Mouse (Mus musculus) limb, embryonic 11.5 days (tissue): Measurements from ENCODE around the gene Fam169b. TPM values are rescaled to one million over a fixed set of nuclear protein-coding genes. Genes with fewer than 3 reads are reported as not detected.
"Not testable (repeated sequence)": the region's sequence is repeated elsewhere in the genome, so short reads cannot be mapped to it uniquely, and the experiment has no call there.

Source experiments
- ATAC-seq: fragments of 200-750 bp; cut with Nextera tagmentation; 2 replicates; pipeline ENCODE4 v1.8.0; 2017; ENCODE audit warnings: low read depth; ENCODE audit not compliant: insufficient number of reproducible peaks, low FRiP score, low TSS enrichment
- DNase-seq: peaks from one replicate; pipeline ENCODE4 v3.0.0-alpha.2; 2015; ENCODE audit warnings: low spot score
- H3K27ac ChIP-seq: fragments of 300-500 bp; sonication (generic); replicated peaks from 2 replicates; pipeline ENCODE4 v1.5.1; 2014; ENCODE audit warnings: low read depth, mild to moderate bottlenecking, low read length
- H3K27me3 ChIP-seq: fragments of 300-500 bp; sonication (generic); 2 replicates; pipeline ENCODE4 v1.6.1; 2014; ENCODE audit warnings: mild to moderate bottlenecking, low read length, mixed read lengths; ENCODE audit not compliant: control insufficient read depth, insufficient read depth
- H3K36me3 ChIP-seq: fragments of 300-500 bp; sonication (generic); 2 replicates; pipeline ENCODE4 v1.6.1; 2014; ENCODE audit warnings: mild to moderate bottlenecking, low read length, moderate library complexity, mixed read lengths; ENCODE audit not compliant: control insufficient read depth, insufficient read depth
- H3K4me1 ChIP-seq: fragments of 300-500 bp; sonication (generic); 2 replicates; pipeline ENCODE4 v1.6.1; 2014; ENCODE audit warnings: low read length, mixed read lengths; ENCODE audit not compliant: control insufficient read depth, insufficient read depth
- H3K4me2 ChIP-seq: fragments of 300-500 bp; sonication (generic); 2 replicates; pipeline ENCODE4 v1.6.1; 2014; ENCODE audit warnings: low read depth, mild to moderate bottlenecking, moderate library complexity; ENCODE audit not compliant: severe bottlenecking
- H3K4me3 ChIP-seq: fragments of 300-500 bp; sonication (generic); 2 replicates; pipeline ENCODE4 v1.5.1; 2014; ENCODE audit warnings: low read depth, low read length
- H3K9ac ChIP-seq: fragments of 300-500 bp; sonication (generic); 2 replicates; pipeline ENCODE4 v1.6.1; 2014; ENCODE audit warnings: mild to moderate bottlenecking, low read length
- H3K9me3 ChIP-seq: fragments of 300-500 bp; sonication (generic); 2 replicates; pipeline ENCODE4 v1.6.1; 2016; ENCODE audit warnings: low read length; ENCODE audit not compliant: control insufficient read depth
- WGBS: fragments of 180-500 bp; shearing (Covaris S2); extraction: QIAGEN DNeasy Blood & Tissue Kit; methylation state at CpG from one replicate; pipeline ENCODE4 v1.1.7; 2014; 5-methylcytosine and 5-hydroxymethylcytosine counted together
- polyA plus RNA-seq: library from polyadenylated mRNA; unstranded; fragments of >200 nt; fragmentation: Nextera tagmentation; extraction: Ambion mirVana; gene quantifications from 2 replicates; pipeline ENCODE4 v1.2.1, GENCODE M21; 2014

The Fam169b gene
- polyA plus RNA-seq, 1 experiment from 2014 or later, result 2.0 TPM

DNA sequence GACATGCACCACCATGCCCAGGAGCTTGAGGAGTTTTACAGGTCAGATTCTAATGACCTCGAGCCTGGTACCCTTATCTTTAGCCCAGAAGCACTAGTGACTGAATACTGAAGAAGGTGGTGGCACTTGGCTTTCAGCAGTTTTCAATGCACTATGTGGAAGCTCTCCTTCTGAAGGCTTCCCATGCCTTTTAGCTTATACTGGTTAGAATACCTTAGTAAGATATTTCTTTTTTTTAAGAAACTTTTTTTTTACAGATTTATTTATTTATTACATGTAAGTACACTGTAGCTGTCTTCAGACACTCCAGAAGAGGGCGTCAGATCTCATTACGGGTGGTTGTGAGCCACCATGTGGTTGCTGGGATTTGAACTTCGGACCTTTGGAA is 9.5 kb downstream of the Fam169b start:
- H3K27me3 ChIP-seq, H3K9me3 ChIP-seq, H3K36me3 ChIP-seq, H3K9ac ChIP-seq, H3K27ac ChIP-seq, H3K4me2 ChIP-seq, H3K4me3 ChIP-seq, DNase-seq, ATAC-seq, H3K4me1 ChIP-seq: not testable (repeated sequence)
- WGBS, result 79% methylated on average over 4 of the region's 4 CpGs

DNA sequence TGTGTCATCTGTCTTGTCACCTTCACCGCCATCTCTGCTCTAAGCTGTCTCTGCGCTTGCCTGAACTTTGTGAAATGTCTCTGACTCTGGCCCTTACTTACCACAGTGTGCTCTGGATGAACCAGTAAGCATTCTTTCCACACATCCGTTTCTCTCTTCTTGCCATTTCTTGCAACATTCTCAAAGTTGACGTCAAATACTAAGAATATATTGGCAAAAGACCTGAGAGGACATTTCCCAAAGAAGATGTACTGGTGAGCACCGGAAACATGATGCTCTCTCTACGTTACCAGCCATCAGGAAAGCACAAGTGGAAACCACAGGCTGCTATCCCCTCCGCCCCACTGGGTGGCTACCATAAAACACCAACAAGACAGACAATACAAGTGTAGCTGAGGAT is 10.1 kb downstream of the Fam169b start:
- ATAC-seq, result no peak
- 87% methylated on average over 7 of the region's 7 CpGs for WGBS

GRCm38 (mm10) chr7:68285851-68286298 is 12.2 kb downstream of the Fam169b start:
- H3K27me3 ChIP-seq, result no peaks in the 10 kb centered on the region
- no peak overlapping the region for H3K4me3 ChIP-seq
- H3K4me1 ChIP-seq, result 0 out of 2 replicates have a peak, but pooled peaks cover 4% of the 10 kb centered on the region
- 23% methylated on average over 8 of the region's 8 CpGs for WGBS
- peak overlapping the region; percentile 64; the same call in 1 of the 2 replicates for H3K27ac ChIP-seq
- no peaks in the 10 kb centered on the region for H3K9me3 ChIP-seq
- no peak overlapping the region for H3K9ac ChIP-seq
- no peak overlapping the region for H3K4me2 ChIP-seq
- peak; percentile 72; the same call in 1 of the 2 replicates for ATAC-seq
- DNase-seq, result peak; percentile 52
- H3K36me3 ChIP-seq, result no peaks in the 10 kb centered on the region

More for the DNA sequence above, 10.1 kb downstream of the Fam169b start:
- no peaks in the 10 kb centered on the region for H3K27me3 ChIP-seq
- no peak overlapping the region for H3K4me2 ChIP-seq
- no peaks in the 10 kb centered on the region for H3K36me3 ChIP-seq
- H3K9ac ChIP-seq, result no peak overlapping the region
- H3K4me3 ChIP-seq, result no peak overlapping the region
- peaks cover 6% of the 10 kb centered on the region; the same call in 1 of the 2 replicates for H3K4me1 ChIP-seq
- H3K9me3 ChIP-seq, result no peaks in the 10 kb centered on the region
- DNase-seq, result no peak
- H3K27ac ChIP-seq, result no peak overlapping the region

GRCm38 (mm10) chr7:68286526-68287481 is 13.2 kb downstream of the Fam169b start:
- Histone ChIP-seq H3K4me3 (no peak overlapping the region), H3K4me1 (0 out of 2 replicates have a peak, but pooled peaks cover 4% of the 10 kb centered on the region), H3K9ac (no peak overlapping the region), H3K27ac (no peak overlapping the region; the same call in 1 of the 2 replicates), H3K27me3 (no peaks in the 10 kb centered on the region), H3K36me3 (no peaks in the 10 kb centered on the region), H3K9me3 (no peaks in the 10 kb centered on the region), H3K4me2 (no peak overlapping the region)
- DNase-seq, result no peak
- no peak for ATAC-seq
- 95% methylated on average over 24 of the region's 24 CpGs for WGBS

GRCm38 (mm10) chr7:68287582-68287981 is 13.9 kb downstream of the Fam169b start:
- no peaks in the 10 kb centered on the region for H3K27me3 ChIP-seq
- H3K4me3 ChIP-seq, result no peak overlapping the region
- DNase-seq, result no peak
- no peaks in the 10 kb centered on the region for H3K36me3 ChIP-seq
- 91% methylated on average over 2 of the region's 2 CpGs for WGBS
- H3K4me1 ChIP-seq, result 0 out of 2 replicates have a peak, but pooled peaks cover 4% of the 10 kb centered on the region
- ATAC-seq, result no peak
- H3K27ac ChIP-seq, result no peak overlapping the region; the same call in 1 of the 2 replicates
- H3K9me3 ChIP-seq, result no peaks in the 10 kb centered on the region
- H3K4me2 ChIP-seq, result no peak overlapping the region
- H3K9ac ChIP-seq, result no peak overlapping the region

GRCm38 (mm10) chr7:68288000-68288399 is 14.4 kb downstream of the Fam169b start:
- 86% methylated on average over 4 of the region's 4 CpGs for WGBS
- not testable (repeated sequence) for H3K4me3 ChIP-seq, H3K9me3 ChIP-seq, H3K4me2 ChIP-seq, H3K4me1 ChIP-seq, DNase-seq, H3K9ac ChIP-seq, ATAC-seq, H3K36me3 ChIP-seq, H3K27me3 ChIP-seq, H3K27ac ChIP-seq

GRCm38 (mm10) chr7:68289081-68289480 is 15.4 kb downstream of the Fam169b start:
- DNase-seq (no peak), ATAC-seq (no peak)
- Histone ChIP-seq H3K4me1 (0 out of 2 replicates have a peak, but pooled peaks cover 4% of the 10 kb centered on the region), H3K4me3 (no peak overlapping the region), H3K9ac (no peak overlapping the region), H3K36me3 (no peaks in the 10 kb centered on the region), H3K27me3 (no peaks in the 10 kb centered on the region), H3K27ac (no peak overlapping the region), H3K9me3 (no peaks in the 10 kb centered on the region), H3K4me2 (no peak overlapping the region)
- WGBS, result 93% methylated on average over 8 of the region's 8 CpGs

DNA sequence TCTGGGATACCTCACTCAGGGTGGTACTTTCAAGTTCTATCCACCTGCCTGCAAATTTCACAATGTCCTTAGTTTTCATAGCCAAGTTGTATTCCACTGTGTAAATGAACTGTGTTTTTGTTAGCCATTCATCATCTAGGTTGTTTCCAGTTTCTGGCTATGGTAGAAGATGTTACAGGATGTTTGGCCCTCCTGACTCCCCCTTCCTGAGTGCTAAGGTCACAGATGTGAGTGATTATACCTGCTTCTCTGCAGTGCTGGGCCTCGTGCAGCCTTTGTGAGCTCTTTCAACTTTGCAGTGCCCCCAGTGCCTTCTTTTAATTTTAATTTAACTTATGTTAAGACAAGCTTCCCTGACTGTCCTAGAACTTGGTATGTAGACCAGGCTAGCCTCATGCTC is 18.0 kb downstream of the Fam169b start:
- ATAC-seq, result no peak
- no peak for DNase-seq
- WGBS, result 8% methylated on average over 1 of the region's 1 CpGs

More for the DNA sequence above, 18.0 kb downstream of the Fam169b start:
- H3K27me3 ChIP-seq, result no peaks in the 10 kb centered on the region
- no peak overlapping the region for H3K9ac ChIP-seq
- H3K4me3 ChIP-seq, result no peak overlapping the region
- 0 out of 2 replicates have a peak, but pooled peaks cover 2% of the 10 kb centered on the region for H3K4me1 ChIP-seq
- no peaks in the 10 kb centered on the region for H3K9me3 ChIP-seq
- no peak overlapping the region for H3K27ac ChIP-seq
- no peak overlapping the region for H3K4me2 ChIP-seq
- no peaks in the 10 kb centered on the region for H3K36me3 ChIP-seq
